Mouse (Mus musculus): ENCODE results near the gene Gm49320. TPM values are rescaled to one million over a fixed set of nuclear protein-coding genes. Genes with fewer than 3 reads are reported as not detected.

Gene Gm49320
- polyA plus RNA-seq, 1 experiment from 2014 or later = 2.0 TPM

DNA sequence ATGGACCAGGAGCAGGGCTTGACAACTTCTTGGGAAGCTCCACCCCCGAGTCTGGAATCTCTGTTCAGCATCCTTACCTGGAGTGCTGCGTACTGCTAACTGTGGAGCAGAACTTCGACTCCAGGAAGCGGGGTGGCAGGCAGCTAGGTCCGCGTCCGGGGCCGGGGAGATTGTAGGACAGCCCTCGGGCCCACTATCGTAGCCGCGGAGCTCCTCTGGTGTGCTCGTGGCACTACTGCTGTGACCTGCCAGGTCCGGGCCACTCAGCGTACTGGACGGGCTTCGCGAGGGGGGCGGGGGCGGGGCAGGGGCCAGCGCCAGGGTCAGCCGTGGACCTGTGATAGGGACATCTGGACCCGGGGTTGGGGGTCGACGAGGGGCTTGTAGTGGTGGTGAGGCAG, 25.9 kb upstream of the Gm49320 start:
- peak; percentile 9; the same call in 1 of the 2 replicates for ATAC-seq (ENCODE audit: insufficient number of reproducible peaks, insufficient read depth, low FRiP score, low TSS enrichment)

GRCm38 (mm10) chr8:4213210-4214005, 25.3 kb upstream of the Gm49320 start:
- H3K4me3 ChIP-seq = peak overlapping the region; percentile 42
- 3% methylated on average over 18 of the region's 18 CpGs for WGBS
- peaks cover 22% of the 10 kb centered on the region for H3K4me1 ChIP-seq
- ATAC-seq (ENCODE audit: insufficient number of reproducible peaks, insufficient read depth, low FRiP score, low TSS enrichment) = peak; percentile 23; the same call in 1 of the 2 replicates
- no peaks in the 10 kb centered on the region for H3K9me3 ChIP-seq
- H3K9ac ChIP-seq = peak overlapping the region; percentile 39
- peak overlapping the region; percentile 86 for H3K4me2 ChIP-seq (replicated peaks)
- H3K36me3 ChIP-seq = peaks cover 11% of the 10 kb centered on the region; the same call in 1 of the 2 replicates
- H3K27me3 ChIP-seq = peaks cover 61% of the 10 kb centered on the region
- H3K27ac ChIP-seq = 0 out of 2 replicates have a peak overlapping the region, but pooled peaks have one; percentile 23

More for the DNA sequence above, 25.9 kb upstream of the Gm49320 start:
- Histone ChIP-seq H3K27ac (no peak overlapping the region), H3K27me3 (peaks cover 61% of the 10 kb centered on the region), H3K4me3 (peak overlapping the region; percentile 42), H3K9ac (peak overlapping the region; percentile 39), H3K36me3 (peaks cover 11% of the 10 kb centered on the region; the same call in 1 of the 2 replicates), H3K4me2 (replicated peaks) (peak overlapping the region; percentile 86), H3K4me1 (peaks cover 22% of the 10 kb centered on the region), H3K9me3 (no peaks in the 10 kb centered on the region)
- WGBS = under 1% methylated on average over 24 of the region's 25 CpGs

DNA sequence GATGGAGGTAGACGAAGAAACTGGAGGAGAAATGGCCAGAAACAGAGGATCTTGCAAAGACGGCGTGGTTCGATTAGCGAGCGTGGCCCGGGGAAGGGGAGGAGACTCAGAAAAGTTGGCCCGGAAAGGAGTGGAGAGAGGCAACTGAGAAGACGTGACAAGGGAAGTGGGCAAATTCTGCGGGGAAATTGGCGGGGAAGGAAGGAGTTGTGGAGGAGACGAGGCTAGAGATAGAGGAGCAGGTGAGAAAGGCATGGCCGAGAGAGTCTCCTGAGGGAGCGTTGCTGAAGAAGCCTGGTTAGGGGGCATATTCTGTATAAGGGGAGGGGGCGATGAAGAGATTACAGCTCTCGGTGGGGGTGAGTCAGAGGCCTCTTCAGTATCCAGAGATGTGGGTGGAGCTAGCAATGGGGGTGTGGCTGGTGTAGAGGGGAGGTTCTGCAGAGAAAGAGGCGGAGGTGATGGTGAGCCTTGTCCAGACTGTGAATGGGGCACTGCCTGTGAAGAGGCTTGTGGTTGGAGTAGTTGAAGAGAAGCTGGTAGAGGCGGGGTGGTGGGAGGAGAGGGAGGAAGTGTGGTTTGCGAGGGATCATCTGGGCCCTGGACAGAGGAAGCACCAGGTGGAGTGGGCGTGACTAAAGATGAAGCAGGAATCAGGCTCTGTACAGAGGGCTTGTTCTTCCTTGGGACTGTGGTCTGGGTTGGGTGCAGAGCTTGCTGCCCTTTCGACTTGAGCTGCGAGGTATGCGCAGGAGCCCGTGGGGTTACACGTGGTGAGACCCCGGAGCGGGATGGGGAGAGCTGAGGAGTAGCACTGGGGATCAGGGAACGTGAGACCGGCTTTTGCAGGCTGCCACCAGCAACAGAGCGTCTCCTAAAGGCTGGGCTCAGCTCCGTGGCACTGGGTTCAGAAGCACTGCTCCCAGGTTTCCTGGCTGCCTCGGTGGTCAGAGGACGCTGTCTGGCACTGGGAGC, 24.4 kb upstream of the Gm49320 start:
- Histone ChIP-seq H3K9ac (0 out of 2 replicates have a peak overlapping the region, but pooled peaks have one; percentile 30), H3K27ac (0 out of 2 replicates have a peak overlapping the region, but pooled peaks have one; percentile 23)

DNA sequence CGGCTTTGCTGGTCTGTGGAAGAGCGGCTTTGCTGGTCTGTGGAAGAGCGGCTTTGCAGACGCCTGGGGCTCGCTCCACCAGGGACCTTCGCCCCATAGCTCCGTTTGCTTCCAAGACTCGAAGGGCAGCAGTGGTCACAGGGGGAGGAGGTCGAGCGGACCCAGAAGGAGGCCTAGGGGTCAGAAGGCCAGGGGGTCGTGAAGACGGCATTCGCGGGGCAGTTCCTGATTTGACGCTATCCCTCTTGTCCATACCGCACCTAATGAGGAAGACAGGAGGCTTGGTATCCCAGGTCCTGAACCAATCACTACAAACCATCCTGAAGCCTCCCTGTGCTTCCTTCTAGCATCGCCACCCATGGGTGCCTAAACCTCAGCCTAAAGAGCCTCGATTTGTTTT, 22.4 kb upstream of the Gm49320 start:
- H3K9me3 ChIP-seq = no peaks in the 10 kb centered on the region
- peak overlapping the region; percentile 48 for H3K4me3 ChIP-seq
- H3K27me3 ChIP-seq = peaks cover 58% of the 10 kb centered on the region
- 6% methylated on average over 18 of the region's 18 CpGs for WGBS
- ATAC-seq (ENCODE audit: insufficient number of reproducible peaks, insufficient read depth, low FRiP score, low TSS enrichment) = no peak
- no peak overlapping the region for H3K27ac ChIP-seq
- peak overlapping the region; percentile 82 for H3K4me2 ChIP-seq (replicated peaks)
- H3K9ac ChIP-seq = peak overlapping the region; percentile 47
- no peaks in the 10 kb centered on the region for H3K36me3 ChIP-seq
- H3K4me1 ChIP-seq = peaks cover 22% of the 10 kb centered on the region

More for the DNA sequence above, 24.4 kb upstream of the Gm49320 start:
- peak overlapping the region; percentile 86 for H3K4me2 ChIP-seq (replicated peaks)
- H3K36me3 ChIP-seq = peaks cover 10% of the 10 kb centered on the region; the same call in 1 of the 2 replicates
- WGBS = 9% methylated on average over 33 of the region's 33 CpGs
- peaks cover 22% of the 10 kb centered on the region for H3K4me1 ChIP-seq
- peaks cover 63% of the 10 kb centered on the region for H3K27me3 ChIP-seq
- peak overlapping the region; percentile 42 for H3K4me3 ChIP-seq
- H3K9me3 ChIP-seq = no peaks in the 10 kb centered on the region
- peak; percentile 26; the same call in 1 of the 2 replicates for ATAC-seq (ENCODE audit: insufficient number of reproducible peaks, insufficient read depth, low FRiP score, low TSS enrichment)

DNA sequence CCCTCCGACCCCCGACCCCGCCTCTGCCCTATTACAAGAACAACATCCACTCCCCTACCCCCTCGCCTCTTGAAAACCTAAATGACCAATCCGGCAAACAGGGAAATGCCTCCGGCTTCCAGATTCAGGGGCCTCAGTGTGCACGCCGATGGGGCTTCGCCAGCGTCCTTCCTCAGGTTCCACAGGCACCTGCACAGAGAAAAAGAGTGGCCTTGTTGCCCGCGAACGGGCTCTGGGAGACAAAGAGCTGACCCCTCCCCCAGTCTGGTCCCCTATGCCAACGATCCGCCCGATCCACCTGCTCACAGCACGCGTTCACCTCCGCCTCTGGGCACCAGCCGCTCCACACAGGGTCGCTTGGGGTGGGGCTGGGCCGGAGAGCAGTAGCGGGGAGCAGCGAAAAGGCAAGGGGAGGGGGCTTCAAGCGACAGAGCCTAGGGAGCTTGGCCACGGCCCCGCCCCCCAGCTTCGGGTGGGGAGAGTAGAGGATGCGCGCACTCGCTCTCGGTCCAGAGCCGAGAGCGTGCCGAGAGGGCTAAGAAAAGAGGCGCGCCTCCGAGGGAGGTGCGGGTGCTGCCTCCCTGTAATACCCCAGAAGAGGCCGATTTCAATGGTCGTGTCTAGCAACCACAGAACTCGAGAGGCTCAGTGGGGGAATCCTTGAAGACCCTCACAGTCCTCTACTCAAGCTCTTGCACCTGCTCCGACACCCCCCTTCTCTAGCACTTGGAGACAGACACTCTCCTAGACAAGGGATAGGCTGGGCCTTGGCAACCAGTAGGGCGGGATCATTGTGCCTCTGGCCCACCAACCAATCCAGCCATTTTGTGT, 21.7 kb upstream of the Gm49320 start, which contains the start of gene Prr36:
TSS of gene Prr36 (minus strand) at position 669 of the 831 bp plus-strand sequence.
- H3K9ac ChIP-seq = peak within 1 kb of the TSS; percentile 47
- H3K9me3 ChIP-seq = no peaks in the 10 kb centered on the region
- peaks cover 22% of the 10 kb centered on the region for H3K4me1 ChIP-seq
- peak within 1 kb of the TSS; percentile 82 for H3K4me2 ChIP-seq (replicated peaks)
- H3K4me3 ChIP-seq = peak within 1 kb of the TSS; percentile 48
- 2% methylated on average over 44 of the region's 44 CpGs for WGBS
- H3K27ac ChIP-seq = no peak within 1 kb of the TSS
- H3K36me3 ChIP-seq = no peaks in the 10 kb centered on the region
- H3K27me3 ChIP-seq = peaks cover 58% of the 10 kb centered on the region
- ATAC-seq (ENCODE audit: insufficient number of reproducible peaks, insufficient read depth, low FRiP score, low TSS enrichment) = peak; percentile 76

DNA sequence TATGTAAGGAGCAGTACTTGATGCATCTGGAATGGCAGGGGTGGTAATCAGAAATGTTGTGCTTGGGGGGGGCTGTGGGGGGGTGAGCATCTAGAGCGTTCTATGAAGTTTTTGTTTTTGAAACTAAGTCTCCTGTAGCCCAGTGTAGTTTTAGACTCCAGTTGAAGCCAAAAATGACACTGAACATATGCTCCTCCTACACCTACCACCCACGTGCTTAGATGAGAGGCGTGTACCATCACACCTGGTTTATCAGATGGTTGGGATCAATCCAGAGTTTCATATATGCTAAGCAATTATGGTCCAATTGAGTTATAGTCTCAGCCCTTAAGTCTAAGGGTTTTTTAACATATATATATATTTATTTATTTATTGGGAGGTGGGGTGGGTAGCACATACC, 19.0 kb upstream of the Gm49320 start:
- H3K4me3 ChIP-seq = no peak overlapping the region
- no peak overlapping the region for H3K9ac ChIP-seq
- no peak overlapping the region for H3K27ac ChIP-seq
- peaks cover 3% of the 10 kb centered on the region; the same call in 1 of the 2 replicates for H3K4me1 ChIP-seq
- no peak for ATAC-seq (ENCODE audit: insufficient number of reproducible peaks, insufficient read depth, low FRiP score, low TSS enrichment)
- peaks cover 41% of the 10 kb centered on the region for H3K27me3 ChIP-seq
- no peaks in the 10 kb centered on the region for H3K9me3 ChIP-seq
- no peak overlapping the region for H3K4me2 ChIP-seq (replicated peaks)
- no peaks in the 10 kb centered on the region for H3K36me3 ChIP-seq
- 84% methylated on average over 3 of the region's 3 CpGs for WGBS

GRCm38 (mm10) chr8:4222059-4222458, 16.6 kb upstream of the Gm49320 start:
- Histone ChIP-seq H3K36me3 (no peaks in the 10 kb centered on the region), H3K4me1 (no peaks in the 10 kb centered on the region), H3K27ac (no peak overlapping the region), H3K4me2 (replicated peaks) (no peak overlapping the region), H3K9me3 (no peaks in the 10 kb centered on the region), H3K9ac (no peak overlapping the region), H3K4me3 (no peak overlapping the region), H3K27me3 (peaks cover 29% of the 10 kb centered on the region)
- ATAC-seq (ENCODE audit: insufficient number of reproducible peaks, insufficient read depth, low FRiP score, low TSS enrichment) = no peak

- Histone ChIP-seq H3K9ac (no peak overlapping the region), H3K4me1 (no peaks in the 10 kb centered on the region)
- 26% methylated on average over 4 of the region's 4 CpGs for WGBS
Measured at GRCm38 (mm10) chr8:4226323-4226722, 12.3 kb upstream of the Gm49320 start.

DNA sequence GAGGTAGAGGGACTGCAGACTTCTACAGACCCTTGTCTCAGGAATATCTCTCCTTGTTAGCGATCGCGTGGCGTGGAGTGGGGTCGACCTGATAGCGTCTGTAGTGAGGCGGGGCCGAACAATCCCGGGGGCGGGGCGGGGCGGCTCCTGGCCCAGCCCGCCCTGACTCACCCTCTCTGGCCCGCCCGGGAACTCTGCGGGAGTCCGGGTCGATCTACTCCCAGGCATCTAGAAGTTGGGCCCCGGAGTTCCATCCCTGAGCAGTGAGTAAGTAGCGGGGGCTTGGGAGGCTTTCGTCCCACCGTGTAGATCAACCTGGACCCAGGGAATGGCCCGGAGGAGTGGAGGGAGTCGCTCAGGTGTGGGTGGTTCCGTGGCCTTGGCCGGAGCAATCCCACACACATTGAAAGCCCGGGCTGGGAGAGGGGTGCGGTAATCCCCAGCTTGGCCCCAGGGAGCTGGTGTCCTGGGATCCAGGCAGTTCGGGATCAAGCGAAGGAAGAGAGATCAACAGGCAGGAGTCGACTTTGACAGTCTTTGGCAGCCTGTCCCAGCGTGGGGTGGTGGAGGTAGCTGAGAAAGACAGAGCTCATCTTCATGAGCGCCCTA, 11.8 kb upstream of the Gm49320 start, which contains the start of gene Lrrc8e:
TSS of gene Lrrc8e (plus strand) at position 89 of the 609 bp plus-strand sequence.
- no peaks in the 10 kb centered on the region for H3K9me3 ChIP-seq
- H3K4me1 ChIP-seq = no peaks in the 10 kb centered on the region
- H3K27ac ChIP-seq = no peak within 1 kb of the TSS
- H3K4me3 ChIP-seq = peak within 1 kb of the TSS; percentile 28
- WGBS = 3% methylated on average over 33 of the region's 33 CpGs
- peak; percentile 44; the same call in 1 of the 2 replicates for ATAC-seq (ENCODE audit: insufficient number of reproducible peaks, insufficient read depth, low FRiP score, low TSS enrichment)
- no peaks in the 10 kb centered on the region for H3K36me3 ChIP-seq
- H3K4me2 ChIP-seq (replicated peaks) = peak within 1 kb of the TSS; percentile 49
- H3K9ac ChIP-seq = peak within 1 kb of the TSS; percentile 5; the same call in 1 of the 2 replicates
- H3K27me3 ChIP-seq = peaks cover 27% of the 10 kb centered on the region

More at GRCm38 (mm10) chr8:4226323-4226722, 12.3 kb upstream of the Gm49320 start:
- peaks cover 27% of the 10 kb centered on the region for H3K27me3 ChIP-seq
- peak overlapping the region; percentile 28 for H3K4me3 ChIP-seq
- H3K9me3 ChIP-seq = no peaks in the 10 kb centered on the region
- H3K36me3 ChIP-seq = no peaks in the 10 kb centered on the region
- 0 out of 2 replicates have a peak, but pooled peaks have one; percentile 10 for ATAC-seq (ENCODE audit: insufficient number of reproducible peaks, insufficient read depth, low FRiP score, low TSS enrichment)
- no peak overlapping the region for H3K27ac ChIP-seq
- H3K4me2 ChIP-seq (replicated peaks) = peak overlapping the region; percentile 49

DNA sequence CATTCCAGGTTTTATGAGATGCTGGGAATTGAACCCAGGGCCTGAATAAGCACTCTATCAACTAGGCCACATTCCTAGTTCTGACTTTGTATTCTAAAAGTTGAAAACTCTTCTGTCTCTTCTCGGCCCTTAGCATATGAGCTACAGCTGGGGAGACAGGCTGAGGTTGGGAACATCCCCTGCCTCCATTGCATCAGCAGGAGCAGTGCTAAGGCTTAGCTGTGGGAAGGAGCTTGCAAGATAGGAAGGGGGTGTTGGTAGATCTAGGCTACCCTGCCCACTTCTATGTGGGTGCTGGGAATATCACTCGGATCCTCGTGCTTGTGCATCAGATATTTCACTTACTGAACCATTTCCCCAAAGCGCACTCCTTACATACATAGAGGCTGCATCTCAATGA, 10.7 kb upstream of the Gm49320 start:
- H3K27me3 ChIP-seq = peaks cover 27% of the 10 kb centered on the region
- ATAC-seq (ENCODE audit: insufficient number of reproducible peaks, insufficient read depth, low FRiP score, low TSS enrichment) = no peak
- H3K9ac ChIP-seq = no peak overlapping the region
- H3K27ac ChIP-seq = no peak overlapping the region
- no peaks in the 10 kb centered on the region for H3K4me1 ChIP-seq
- no peak overlapping the region for H3K4me2 ChIP-seq (replicated peaks)
- H3K36me3 ChIP-seq = no peaks in the 10 kb centered on the region
- no peaks in the 10 kb centered on the region for H3K9me3 ChIP-seq
- 88% methylated on average over 4 of the region's 4 CpGs for WGBS
- no peak overlapping the region for H3K4me3 ChIP-seq

Data from embryonic facial prominence, embryonic 12.5 days (tissue).